Mouse (Mus musculus): Measurements from ENCODE around the gene Cnpy1. TPM values are rescaled to one million over a fixed set of nuclear protein-coding genes. Genes with fewer than 3 reads are reported as not detected.

The Cnpy1 gene
- total RNA-seq, 4 experiments from 2014 or later = not detected

GRCm38 (mm10) chr5:28191201-28192098, 54.2 kb downstream of the Cnpy1 start:
- DNase-seq (ENCODE audit: low spot score) = no peak

- DNase-seq (ENCODE audit: low spot score) = no peak
Measured at GRCm38 (mm10) chr5:28179237-28179790, 66.3 kb downstream of the Cnpy1 start.

GRCm38 (mm10) chr5:28178322-28178721, 67.3 kb downstream of the Cnpy1 start:
- DNase-seq (ENCODE audit: low spot score) = no peak

GRCm38 (mm10) chr5:28176585-28176984, 69.0 kb downstream of the Cnpy1 start:
- DNase-seq (ENCODE audit: low spot score) = no peak

- DNase-seq (ENCODE audit: low spot score) = no peak
Measured at GRCm38 (mm10) chr5:28176023-28176422, 69.6 kb downstream of the Cnpy1 start.

- DNase-seq (ENCODE audit: low spot score) = no peak
Measured at GRCm38 (mm10) chr5:28175570-28175919, 70.1 kb downstream of the Cnpy1 start.

GRCm38 (mm10) chr5:28174876-28175569, 70.6 kb downstream of the Cnpy1 start:
- no peak for DNase-seq (ENCODE audit: low spot score)

GRCm38 (mm10) chr5:28174086-28174485, 71.5 kb downstream of the Cnpy1 start:
- no peak for DNase-seq (ENCODE audit: low spot score)

GRCm38 (mm10) chr5:28173674-28174073, 71.9 kb downstream of the Cnpy1 start:
- DNase-seq (ENCODE audit: low spot score) = no peak

GRCm38 (mm10) chr5:28172921-28173670, 72.5 kb downstream of the Cnpy1 start:
- DNase-seq (ENCODE audit: low spot score) = no peak

- DNase-seq (ENCODE audit: low spot score) = no peak
Measured at GRCm38 (mm10) chr5:28172261-28172920, 73.2 kb downstream of the Cnpy1 start.

- no peak for DNase-seq (ENCODE audit: low spot score)
Measured at GRCm38 (mm10) chr5:28171667-28172066, 73.9 kb downstream of the Cnpy1 start.

GRCm38 (mm10) chr5:28170892-28171291, 74.7 kb downstream of the Cnpy1 start:
- no peak for DNase-seq (ENCODE audit: low spot score)

GRCm38 (mm10) chr5:28170081-28170480, 75.5 kb downstream of the Cnpy1 start:
- DNase-seq (ENCODE audit: low spot score) = no peak

- DNase-seq (ENCODE audit: low spot score) = no peak
Measured at GRCm38 (mm10) chr5:28169166-28169801, 76.3 kb downstream of the Cnpy1 start.

GRCm38 (mm10) chr5:28168253-28169165, 77.1 kb downstream of the Cnpy1 start:
- DNase-seq (ENCODE audit: low spot score) = peak; percentile 23

GRCm38 (mm10) chr5:28167611-28168252, 77.9 kb downstream of the Cnpy1 start:
- no peak for DNase-seq (ENCODE audit: low spot score)

GRCm38 (mm10) chr5:28166256-28167231, 79.1 kb downstream of the Cnpy1 start:
- no peak for DNase-seq (ENCODE audit: low spot score)

Measured in heart, adult 8-10 months (tissue).